Mouse (Mus musculus) heart, postnatal 0 days (tissue): ENCODE measurements around the gene Ly75. TPM values are rescaled to one million over a fixed set of nuclear protein-coding genes. Genes with fewer than 3 reads are reported as not detected.

ENCODE experiments used
- ATAC-seq: fragments of 200-750 bp; cut with Nextera tagmentation; 2 replicates; pipeline ENCODE4 v1.8.0; 2017; ENCODE audit warnings: low read depth, moderate number of reproducible peaks, moderate library complexity; ENCODE audit not compliant: insufficient read depth
- DNase-seq: peaks from one replicate; pipeline ENCODE4 v3.0.0-alpha.2; 2016; ENCODE audit warnings: low spot score
- H3K27ac ChIP-seq: fragments of 300-500 bp; sonication (generic); 2 replicates; pipeline ENCODE4 v1.5.1; 2014; ENCODE audit warnings: low read depth, mild to moderate bottlenecking
- H3K27me3 ChIP-seq: fragments of 300-500 bp; sonication (generic); 2 replicates; pipeline ENCODE4 v1.6.1; 2014; ENCODE audit warnings: low read length, mixed read lengths; ENCODE audit not compliant: control insufficient read depth, insufficient read depth
- H3K36me3 ChIP-seq: fragments of 300-500 bp; sonication (generic); replicated peaks from 2 replicates; pipeline ENCODE4 v1.6.1; 2014; ENCODE audit warnings: low read length, mixed read lengths; ENCODE audit not compliant: control insufficient read depth, insufficient read depth
- H3K4me1 ChIP-seq: fragments of 300-500 bp; sonication (generic); 2 replicates; pipeline ENCODE4 v1.6.1; 2014; ENCODE audit warnings: antibody characterized with exemption; ENCODE audit not compliant: control insufficient read depth, insufficient read depth
- H3K4me2 ChIP-seq: fragments of 300-500 bp; sonication (generic); 2 replicates; pipeline ENCODE4 v1.6.1; 2014; ENCODE audit warnings: low read depth, mild to moderate bottlenecking, low read length, moderate library complexity
- H3K4me3 ChIP-seq: fragments of 300-500 bp; sonication (generic); 2 replicates; pipeline ENCODE4 v1.5.1; 2014; ENCODE audit warnings: low read depth, low read length
- H3K9ac ChIP-seq: fragments of 300-500 bp; sonication (generic); replicated peaks from 2 replicates; pipeline ENCODE4 v1.6.1; 2014; ENCODE audit warnings: low read depth, low read length, mixed read lengths
- H3K9me3 ChIP-seq: fragments of 300-500 bp; sonication (generic); replicated peaks from 2 replicates; pipeline ENCODE4 v1.6.1; 2016; ENCODE audit warnings: low read length; ENCODE audit not compliant: control insufficient read depth
- CTCF ChIP-seq: IDR thresholded peaks from 2 replicates; pipeline ENCODE4 v1.5.1; 2016; ENCODE audit warnings: antibody characterized with exemption, control low read depth, low read depth
- EP300 ChIP-seq: IDR thresholded peaks from 2 replicates; pipeline ENCODE4 v1.6.1; 2016; ENCODE audit warnings: antibody characterized with exemption, low read depth
- WGBS: fragments of 180-500 bp; shearing (Covaris S2); extraction: QIAGEN DNeasy Blood & Tissue Kit; methylation state at CpG from one replicate; pipeline ENCODE4 v1.1.7; 2014; 5-methylcytosine and 5-hydroxymethylcytosine counted together
- polyA plus RNA-seq: library from polyadenylated mRNA; unstranded; fragments of >200 nt; fragmentation: Nextera tagmentation; extraction: Ambion mirVana; gene quantifications from 2 replicates; pipeline ENCODE4 v1.2.1, GENCODE M21; 2015
- total RNA-seq: library from RNA; depleted of rRNA; stranded (reverse); fragments of >200 nt; gene quantifications from 2 replicates; pipeline ENCODE4 v1.2.3, GENCODE M21; 2014; ENCODE audit warnings: low replicate concordance

Gene Ly75
- total and polyA plus RNA-seq, 2 experiments from 2014 or later: 0.34 to 0.64 TPM

GRCm38 (mm10) chr2:60401694-60402093 lies 18.6 kb upstream of the Ly75 start:
- no peak for ATAC-seq
- no peak overlapping the region for H3K9ac ChIP-seq
- WGBS: 73% methylated on average over 5 of the region's 5 CpGs
- no peak overlapping the region for H3K27ac ChIP-seq
- H3K36me3 ChIP-seq: no peaks in the 10 kb centered on the region
- TF ChIP-seq EP300 (no peak), CTCF (no peak)
- H3K27me3 ChIP-seq: no peaks in the 10 kb centered on the region
- H3K4me1 ChIP-seq: no peaks in the 10 kb centered on the region
- H3K4me3 ChIP-seq: no peak overlapping the region
- DNase-seq: no peak
- H3K9me3 ChIP-seq: no peaks in the 10 kb centered on the region
- no peak overlapping the region for H3K4me2 ChIP-seq

GRCm38 (mm10) chr2:60393786-60394185 lies 10.7 kb upstream of the Ly75 start:
- no peak overlapping the region for H3K27ac ChIP-seq
- H3K36me3 ChIP-seq: no peaks in the 10 kb centered on the region
- no peaks in the 10 kb centered on the region for H3K4me1 ChIP-seq
- WGBS: 61% methylated on average over 6 of the region's 6 CpGs
- no peaks in the 10 kb centered on the region for H3K27me3 ChIP-seq
- H3K4me2 ChIP-seq: no peak overlapping the region
- no peak overlapping the region for H3K9ac ChIP-seq
- TF ChIP-seq EP300: no peak
- TF ChIP-seq CTCF: no peak
- DNase-seq (no peak), ATAC-seq (no peak)
- H3K4me3 ChIP-seq: no peak overlapping the region
- H3K9me3 ChIP-seq: no peaks in the 10 kb centered on the region

GRCm38 (mm10) chr2:60392286-60392685 lies 9.2 kb upstream of the Ly75 start:
- Histone ChIP-seq H3K9ac (no peak overlapping the region), H3K27ac (no peak overlapping the region), H3K4me1 (no peaks in the 10 kb centered on the region), H3K9me3 (no peaks in the 10 kb centered on the region), H3K4me3 (no peak overlapping the region), H3K36me3 (no peaks in the 10 kb centered on the region), H3K27me3 (no peaks in the 10 kb centered on the region), H3K4me2 (no peak overlapping the region)
- 59% methylated on average over 4 of the region's 4 CpGs for WGBS
- no peak for DNase-seq
- ATAC-seq: no peak
- TF ChIP-seq CTCF (no peak), EP300 (no peak)

- DNase-seq (no peak), ATAC-seq (no peak)
- Histone ChIP-seq H3K4me3 (no peak overlapping the region), H3K9me3 (no peaks in the 10 kb centered on the region), H3K27ac (no peak overlapping the region), H3K36me3 (no peaks in the 10 kb centered on the region), H3K9ac (no peak overlapping the region), H3K4me1 (peaks cover 19% of the 10 kb centered on the region), H3K4me2 (no peak overlapping the region), H3K27me3 (no peaks in the 10 kb centered on the region)
- TF ChIP-seq EP300 (no peak), CTCF (no peak)
- 60% methylated on average over 3 of the region's 3 CpGs for WGBS
Measured at GRCm38 (mm10) chr2:60387363-60387762, 4.3 kb upstream of the Ly75 start.

GRCm38 (mm10) chr2:60386835-60387234 lies 3.7 kb upstream of the Ly75 start:
- H3K9ac ChIP-seq: no peak overlapping the region
- no peak overlapping the region for H3K4me3 ChIP-seq
- ATAC-seq (no peak), DNase-seq (no peak)
- no peak overlapping the region for H3K4me2 ChIP-seq
- TF ChIP-seq CTCF: no peak
- no peak for TF ChIP-seq EP300
- H3K36me3 ChIP-seq: no peaks in the 10 kb centered on the region
- H3K27ac ChIP-seq: no peak overlapping the region
- H3K4me1 ChIP-seq: peaks cover 20% of the 10 kb centered on the region
- no peaks in the 10 kb centered on the region for H3K27me3 ChIP-seq
- no peaks in the 10 kb centered on the region for H3K9me3 ChIP-seq
- 56% methylated on average over 2 of the region's 2 CpGs for WGBS

- Histone ChIP-seq H3K4me2 (no peak overlapping the region), H3K27ac (peak overlapping the region; percentile 36), H3K9ac (no peak overlapping the region), H3K4me3 (no peak overlapping the region), H3K27me3 (no peaks in the 10 kb centered on the region), H3K9me3 (no peaks in the 10 kb centered on the region), H3K36me3 (no peaks in the 10 kb centered on the region), H3K4me1 (peaks cover 20% of the 10 kb centered on the region)
- TF ChIP-seq EP300 (no peak), CTCF (no peak)
- ATAC-seq (peak; percentile 70), DNase-seq (peak; percentile 55)
Measured at GRCm38 (mm10) chr2:60384763-60385085, 1.6 kb upstream of the Ly75 start.
